Mouse (Mus musculus) G1E (cell line): ENCODE data around the gene Mcl1. TPM values are rescaled to one million over a fixed set of nuclear protein-coding genes. Genes with fewer than 3 reads are reported as not detected.

ENCODE experiments used
- ATAC-seq: 2 replicates; pipeline ENCODE4 v1.8.0; 2016; ENCODE audit warnings: mild to moderate bottlenecking; ENCODE audit not compliant: insufficient number of reproducible peaks, poor library complexity, low FRiP score, severe bottlenecking; ENCODE audit errors: extremely low read depth
- DNase-seq: peaks from one replicate; pipeline ENCODE4 v3.0.0; 2012; ENCODE audit warnings: low spot score
- H3K27me3 ChIP-seq: 2 replicates; pipeline ENCODE4 v1.6.1; 2012; ENCODE audit warnings: mild to moderate bottlenecking, low read length, inconsistent platforms; ENCODE audit not compliant: insufficient read depth
- H3K36me3 ChIP-seq: replicated peaks from 2 replicates; pipeline ENCODE3; 2012; ENCODE audit warnings: mild to moderate bottlenecking, inconsistent platforms
- H3K4me1 ChIP-seq: 2 replicates; pipeline ENCODE4 v1.6.1; 2012; ENCODE audit warnings: low read depth, low read length, inconsistent platforms, mixed read lengths; ENCODE audit not compliant: insufficient read depth
- H3K4me3 ChIP-seq: 2 replicates; pipeline ENCODE4 v1.5.1; 2012; ENCODE audit warnings: low read depth, mild to moderate bottlenecking, inconsistent platforms, low read length, moderate library complexity, mixed read lengths
- H3K9me3 ChIP-seq: replicated peaks from 2 replicates; pipeline ENCODE4 v1.6.1; 2012; ENCODE audit warnings: inconsistent platforms
- CTCF ChIP-seq: IDR thresholded peaks from 2 replicates; pipeline ENCODE4 v1.5.1; 2012; ENCODE audit warnings: low read depth, low read length, inconsistent platforms, mixed read lengths
- GATA1 ChIP-seq: IDR thresholded peaks from 2 replicates; pipeline ENCODE4 v1.6.1; 2012; ENCODE audit warnings: borderline replicate concordance, low read length, inconsistent platforms, mixed read lengths
- GATA2 ChIP-seq: IDR thresholded peaks from 2 replicates; pipeline ENCODE4 v1.6.1; 2012; ENCODE audit warnings: low read depth, low read length, inconsistent platforms, borderline replicate concordance
- POLR2AphosphoS5 ChIP-seq: IDR thresholded peaks from 2 replicates; pipeline ENCODE4 v1.6.1; 2012; ENCODE audit warnings: low read depth, low read length, inconsistent platforms; ENCODE audit not compliant: insufficient replicate concordance
- TAL1 ChIP-seq: conservative IDR thresholded peaks from 2 replicates; pipeline ENCODE4 v1.6.1; 2012; ENCODE audit warnings: low read depth, low read length, inconsistent platforms, mixed read lengths
- polyA plus RNA-seq: library from polyadenylated mRNA; stranded (reverse); fragments of >175 nt; gene quantifications from 2 replicates; pipeline ENCODE4 v1.2.3, GENCODE M21; 2012
- total RNA-seq, 2 experiments: library from RNA; stranded (forward) in 1 of 2; stranded (reverse) in 1 of 2; fragments of 200-1000 nt in 1 of 2; fragments of >200 nt in 1 of 2; fragmentation: Nextera tagmentation in 1 of 2; gene quantifications; 2 replicates each; pipeline ENCODE4 v1.2.3; 2014 to 2017

The Mcl1 gene
- total and polyA plus RNA-seq, 3 experiments: 264 to 296 (median 280) TPM

- Histone ChIP-seq H3K4me3 (no peak overlapping the region), H3K36me3 (no peaks in the 10 kb centered on the region), H3K27me3 (no peaks in the 10 kb centered on the region; the same call in 1 of the 2 replicates), H3K4me1 (peaks cover 34% of the 10 kb centered on the region), H3K9me3 (no peaks in the 10 kb centered on the region)
- TF ChIP-seq GATA1 (no peak), TAL1 (no peak), GATA2 (no peak), CTCF (no peak), POLR2AphosphoS5 (no peak)
- no peak for DNase-seq
- ATAC-seq: no peak
These were observed 41.7 kb downstream of the Mcl1 start for GRCm38 (mm10) chr3:95700233-95700681.

GRCm38 (mm10) chr3:95701085-95701484, 42.5 kb downstream of the Mcl1 start:
- Histone ChIP-seq H3K27me3 (no peaks in the 10 kb centered on the region; the same call in 1 of the 2 replicates), H3K36me3 (no peaks in the 10 kb centered on the region), H3K4me3 (no peak overlapping the region), H3K4me1 (peaks cover 36% of the 10 kb centered on the region), H3K9me3 (no peaks in the 10 kb centered on the region)
- TF ChIP-seq CTCF (no peak), GATA1 (no peak), GATA2 (no peak), TAL1 (no peak), POLR2AphosphoS5 (no peak)
- DNase-seq: no peak
- ATAC-seq: no peak

DNA sequence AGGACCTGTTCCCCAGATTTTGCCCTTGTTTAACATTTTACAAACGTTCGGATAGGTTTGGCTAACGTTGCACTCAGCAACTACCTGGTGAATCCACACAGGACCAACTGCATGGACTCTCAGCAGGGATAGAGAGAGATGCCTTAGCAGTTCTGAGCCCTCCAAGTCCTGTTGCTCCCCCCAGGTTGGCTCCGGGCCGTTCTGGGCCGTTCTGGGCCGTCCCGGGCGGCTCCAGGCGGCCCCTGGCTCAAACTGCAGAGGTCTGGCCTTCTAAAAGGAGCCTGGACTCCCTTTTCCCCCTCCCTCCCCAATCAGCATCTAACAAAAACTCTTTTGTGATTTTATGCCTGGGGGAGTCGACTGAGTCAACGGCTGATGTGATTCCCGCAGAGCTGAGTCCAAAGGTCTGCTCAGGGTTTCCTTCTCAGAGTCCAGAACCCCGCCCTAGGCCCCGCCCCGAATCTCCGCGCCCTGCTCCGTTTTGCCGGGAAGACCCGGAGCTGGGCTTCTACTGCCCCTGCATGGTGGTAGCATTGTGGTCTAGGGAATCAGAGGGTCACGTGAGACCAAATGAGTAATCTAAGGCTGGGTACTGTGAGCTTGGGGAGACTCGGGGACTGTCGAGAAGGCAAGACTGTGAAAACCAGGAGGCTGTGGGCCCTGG, 43.4 kb downstream of the Mcl1 start:
- H3K9me3 ChIP-seq: no peaks in the 10 kb centered on the region
- H3K4me1 ChIP-seq: peaks cover 33% of the 10 kb centered on the region
- no peaks in the 10 kb centered on the region for H3K36me3 ChIP-seq
- H3K27me3 ChIP-seq: no peaks in the 10 kb centered on the region; the same call in 1 of the 2 replicates
- ATAC-seq: no peak
- TF ChIP-seq TAL1: no peak
- no peak for TF ChIP-seq GATA2
- TF ChIP-seq POLR2AphosphoS5: no peak
- TF ChIP-seq CTCF: no peak
- TF ChIP-seq GATA1: no peak
- no peak for DNase-seq
- H3K4me3 ChIP-seq: no peak overlapping the region; the same call in 1 of the 2 replicates

DNA sequence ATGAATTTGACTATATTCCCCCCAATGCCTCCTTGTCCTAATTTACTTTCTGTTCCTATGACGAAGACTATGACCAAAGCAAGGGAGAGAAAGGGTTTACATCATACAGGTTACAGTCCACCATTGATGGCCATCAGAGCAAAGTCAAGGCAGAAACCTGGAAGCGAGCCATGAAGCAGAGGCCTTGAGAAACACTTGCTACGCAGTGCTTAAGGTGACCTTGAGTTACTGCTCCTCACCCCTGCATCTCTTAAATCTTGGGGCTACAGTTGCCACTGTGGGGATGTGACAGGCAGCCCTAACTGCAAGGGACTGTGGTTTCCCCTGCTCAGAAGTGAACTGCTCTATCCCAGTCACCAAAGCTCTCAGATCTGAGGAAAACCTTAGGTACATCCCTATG, 44.7 kb downstream of the Mcl1 start:
- Histone ChIP-seq H3K36me3 (no peaks in the 10 kb centered on the region), H3K4me3 (no peak overlapping the region), H3K27me3 (no peaks in the 10 kb centered on the region; the same call in 1 of the 2 replicates), H3K9me3 (no peaks in the 10 kb centered on the region), H3K4me1 (peaks cover 39% of the 10 kb centered on the region)
- TF ChIP-seq GATA1 (no peak), CTCF (no peak), TAL1 (no peak)
- ATAC-seq: no peak
- no peak for DNase-seq

DNA sequence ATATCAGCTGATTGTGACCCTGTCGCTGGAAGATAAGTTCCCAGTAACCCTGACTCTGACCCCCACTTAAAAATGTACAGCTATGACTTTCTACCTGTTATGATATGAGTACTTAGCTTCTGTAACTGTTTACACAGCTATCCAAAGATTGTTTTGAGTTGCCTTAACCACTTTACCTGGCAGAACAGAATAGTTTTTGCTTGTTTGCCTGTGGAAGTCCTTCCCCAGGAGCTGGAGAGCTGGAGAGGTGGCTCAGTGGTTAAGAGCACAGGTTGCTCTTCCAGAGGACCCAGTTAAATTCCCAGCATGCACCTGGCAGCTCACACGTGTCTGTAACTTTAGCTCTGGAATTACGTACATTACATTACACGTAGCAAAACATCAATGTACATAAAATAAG, 46.0 kb downstream of the Mcl1 start:
- Histone ChIP-seq H3K9me3 (peaks cover 8% of the 10 kb centered on the region), H3K36me3 (no peaks in the 10 kb centered on the region), H3K27me3 (no peaks in the 10 kb centered on the region; the same call in 1 of the 2 replicates), H3K4me1 (peaks cover 39% of the 10 kb centered on the region), H3K4me3 (no peak overlapping the region)
- no peak for TF ChIP-seq GATA1
- TF ChIP-seq POLR2AphosphoS5: no peak
- TF ChIP-seq TAL1: no peak
- no peak for TF ChIP-seq CTCF
- no peak for TF ChIP-seq GATA2
- ATAC-seq (no peak), DNase-seq (no peak)

- no peak for ATAC-seq
These were observed 47.7 kb downstream of the Mcl1 start for GRCm38 (mm10) chr3:95706273-95706672.

DNA sequence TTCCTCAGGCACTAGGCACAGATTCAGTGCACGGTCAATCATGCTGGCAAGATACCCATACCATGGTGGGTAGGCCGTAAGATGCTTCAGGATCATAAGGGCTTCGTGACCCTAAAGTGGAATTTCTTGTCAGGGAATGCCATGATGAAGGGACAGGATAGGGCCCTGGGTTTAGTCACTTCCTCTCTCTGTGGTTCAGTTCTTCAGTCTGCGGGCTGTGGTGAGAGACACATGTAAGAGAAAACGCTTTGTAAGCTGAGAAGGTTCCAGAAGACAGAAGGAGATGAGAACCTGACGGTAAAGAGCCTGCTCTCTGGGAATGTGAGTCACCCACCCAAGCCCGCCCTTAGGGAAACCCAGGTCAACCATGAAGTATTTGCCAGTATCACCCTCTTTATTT, 48.9 kb downstream of the Mcl1 start:
- DNase-seq: no peak
- H3K36me3 ChIP-seq: no peaks in the 10 kb centered on the region
- H3K9me3 ChIP-seq: peaks cover 12% of the 10 kb centered on the region
- H3K4me3 ChIP-seq: no peak overlapping the region
- H3K27me3 ChIP-seq: no peaks in the 10 kb centered on the region
- no peak for ATAC-seq
- H3K4me1 ChIP-seq: peaks cover 33% of the 10 kb centered on the region
- TF ChIP-seq TAL1 (no peak), GATA2 (no peak), GATA1 (no peak), POLR2AphosphoS5 (no peak), CTCF (no peak)

More at GRCm38 (mm10) chr3:95706273-95706672, 47.7 kb downstream of the Mcl1 start:
- no peak for DNase-seq
- Histone ChIP-seq H3K36me3 (no peaks in the 10 kb centered on the region), H3K4me1 (peaks cover 41% of the 10 kb centered on the region), H3K9me3 (peaks cover 12% of the 10 kb centered on the region), H3K27me3 (no peaks in the 10 kb centered on the region; the same call in 1 of the 2 replicates), H3K4me3 (no peak overlapping the region)
- no peak for TF ChIP-seq CTCF
- TF ChIP-seq GATA2: no peak
- TF ChIP-seq GATA1: no peak
- no peak for TF ChIP-seq POLR2AphosphoS5
- TF ChIP-seq TAL1: no peak
